Mouse (Mus musculus) stomach, embryonic 16.5 days (tissue): Measurements from ENCODE around the gene Tab2. TPM values are rescaled to one million over a fixed set of nuclear protein-coding genes. Genes with fewer than 3 reads are reported as not detected.
A peak's percentile ranks its signal among the peaks of the same experiment; 100 is the strongest.

Experiments
- ATAC-seq: fragments of 200-750 bp; cut with Nextera tagmentation; 2 replicates; pipeline ENCODE4 v1.8.0; 2017; ENCODE audit warnings: moderate number of reproducible peaks, moderate TSS enrichment; ENCODE audit not compliant: insufficient read depth, low FRiP score
- H3K27ac ChIP-seq: fragments of 300-500 bp; sonication (generic); 2 replicates; pipeline ENCODE4 v1.5.1; 2014; ENCODE audit warnings: low read length
- H3K27me3 ChIP-seq: fragments of 300-500 bp; sonication (generic); 2 replicates; pipeline ENCODE4 v1.6.1; 2014; ENCODE audit warnings: low read length, control low read depth, mixed read lengths; ENCODE audit not compliant: control insufficient read depth, insufficient read depth
- H3K36me3 ChIP-seq: fragments of 300-500 bp; sonication (generic); 2 replicates; pipeline ENCODE4 v1.6.1; 2014; ENCODE audit warnings: low read length; ENCODE audit not compliant: control insufficient read depth, insufficient read depth
- H3K4me1 ChIP-seq: fragments of 300-500 bp; sonication (generic); 2 replicates; pipeline ENCODE4 v1.6.1; 2014; ENCODE audit warnings: low read length, control low read depth, mixed read lengths; ENCODE audit not compliant: control insufficient read depth, insufficient read depth
- H3K4me2 ChIP-seq: fragments of 300-500 bp; sonication (generic); 2 replicates; pipeline ENCODE4 v1.6.1; 2014; ENCODE audit warnings: low read depth, low read length, mixed read lengths
- H3K4me3 ChIP-seq: fragments of 300-500 bp; sonication (generic); replicated peaks from 2 replicates; pipeline ENCODE4 v1.5.1; 2014; ENCODE audit warnings: mild to moderate bottlenecking, low read length
- H3K9ac ChIP-seq: fragments of 300-500 bp; sonication (generic); 2 replicates; pipeline ENCODE4 v1.6.1; 2014; ENCODE audit warnings: low read length
- H3K9me3 ChIP-seq: fragments of 300-500 bp; sonication (generic); replicated peaks from 2 replicates; pipeline ENCODE4 v1.6.1; 2016; ENCODE audit warnings: low read length, control low read depth; ENCODE audit not compliant: control insufficient read depth
- WGBS: fragments of 180-500 bp; shearing (Covaris S2); extraction: QIAGEN DNeasy Blood & Tissue Kit; methylation state at CpG from one replicate; pipeline ENCODE4 v1.1.7; 2014; 5-methylcytosine and 5-hydroxymethylcytosine counted together
- polyA plus RNA-seq: library from polyadenylated mRNA; unstranded; fragments of >200 nt; fragmentation: Nextera tagmentation; extraction: Ambion mirVana; gene quantifications from 2 replicates; pipeline ENCODE4 v1.2.1, GENCODE M21; 2015

Gene Tab2
- polyA plus RNA-seq, 1 experiment from 2014 or later: 14.5 TPM

DNA sequence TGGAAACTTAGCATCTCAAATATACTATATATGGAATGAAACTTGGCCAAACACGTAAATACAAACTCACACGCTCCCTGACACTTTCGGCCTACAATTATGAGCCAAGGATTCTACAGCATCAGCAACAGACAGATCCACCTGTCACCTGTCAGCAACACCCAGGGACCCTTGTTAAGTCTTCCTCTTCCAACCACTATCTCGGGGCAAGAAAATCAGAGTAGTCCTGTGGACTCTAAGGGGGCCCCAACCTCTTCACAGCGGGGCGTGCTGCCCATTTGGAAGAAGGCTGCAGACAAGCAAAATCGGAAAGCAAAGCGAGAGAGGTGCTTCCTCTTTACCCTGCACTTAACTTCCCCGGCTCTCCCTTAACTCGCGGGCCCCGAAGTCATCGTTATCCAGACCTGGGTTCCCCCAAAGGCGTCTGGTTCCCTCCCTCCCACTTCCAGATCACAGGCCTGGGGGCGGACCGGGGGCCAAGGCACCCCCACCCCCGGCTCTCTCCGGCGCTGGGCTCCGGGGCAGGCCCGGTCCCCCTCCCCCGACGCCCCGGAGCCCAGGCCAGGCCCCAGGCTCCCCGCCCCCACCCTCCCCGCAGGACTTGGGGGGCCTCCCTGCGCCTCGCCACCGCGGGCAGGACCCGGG lies 919 bp downstream of the Tab2 start:
- Histone ChIP-seq H3K9ac (peak overlapping the region; percentile 100), H3K4me1 (peaks cover 12% of the 10 kb centered on the region), H3K36me3 (no peaks in the 10 kb centered on the region), H3K4me2 (peak overlapping the region; percentile 66), H3K4me3 (peak overlapping the region; percentile 91), H3K27ac (peak overlapping the region; percentile 99), H3K27me3 (no peaks in the 10 kb centered on the region), H3K9me3 (no peaks in the 10 kb centered on the region)
- peak; percentile 11 for ATAC-seq
- WGBS: under 1% methylated on average over 26 of the region's 31 CpGs

DNA sequence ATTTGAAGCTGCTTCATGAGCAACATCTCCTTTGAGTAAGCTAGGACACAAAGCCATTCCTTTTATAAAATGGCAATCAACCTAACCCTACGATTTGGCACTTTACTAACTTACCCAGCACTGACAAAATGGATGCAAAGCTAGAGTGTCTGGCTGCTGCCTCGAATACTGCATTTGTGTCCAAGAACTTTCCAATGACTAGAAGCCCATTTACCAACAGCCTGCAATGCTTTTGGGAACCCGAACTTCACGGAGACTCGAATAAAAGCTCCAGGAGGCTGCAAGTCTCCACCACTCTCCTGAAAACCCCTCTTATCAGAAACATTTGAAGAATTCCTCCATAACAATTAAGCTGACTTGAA lies 1.4 kb downstream of the Tab2 start:
- ATAC-seq: no peak
- Histone ChIP-seq H3K9me3 (no peaks in the 10 kb centered on the region), H3K36me3 (no peaks in the 10 kb centered on the region), H3K27ac (peak overlapping the region; percentile 99), H3K27me3 (no peaks in the 10 kb centered on the region), H3K4me3 (peak overlapping the region; percentile 91), H3K4me1 (peaks cover 12% of the 10 kb centered on the region), H3K9ac (peak overlapping the region; percentile 100), H3K4me2 (peak overlapping the region; percentile 66)
- WGBS: 1% methylated on average over 5 of the region's 5 CpGs

DNA sequence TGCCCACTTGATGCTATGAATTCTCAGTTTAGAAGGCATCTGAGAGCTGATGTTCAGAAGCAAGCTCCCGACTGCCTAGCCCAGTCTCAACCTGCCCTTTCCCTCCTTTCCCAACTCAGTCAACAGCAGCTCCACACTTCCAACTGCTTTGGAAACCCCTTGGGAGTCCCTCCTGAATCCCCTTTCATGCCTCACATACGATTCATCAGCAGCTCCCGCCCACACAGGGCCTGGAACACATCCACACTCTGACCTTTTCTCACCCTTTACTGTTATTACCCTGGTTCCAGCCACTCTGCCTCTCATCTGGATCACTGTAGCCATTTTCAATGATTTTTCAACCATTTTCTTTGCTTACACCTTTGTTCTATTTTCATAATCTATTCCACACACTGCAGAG lies 13.0 kb downstream of the Tab2 start:
- no peaks in the 10 kb centered on the region for H3K27me3 ChIP-seq
- no peak overlapping the region for H3K9ac ChIP-seq
- no peaks in the 10 kb centered on the region for H3K9me3 ChIP-seq
- H3K36me3 ChIP-seq: 0 out of 2 replicates have a peak, but pooled peaks cover 4% of the 10 kb centered on the region
- 31% methylated on average over 3 of the region's 3 CpGs for WGBS
- ATAC-seq: no peak
- H3K4me1 ChIP-seq: peaks cover 4% of the 10 kb centered on the region; the same call in 1 of the 2 replicates
- no peak overlapping the region for H3K27ac ChIP-seq
- H3K4me3 ChIP-seq: no peak overlapping the region
- no peak overlapping the region for H3K4me2 ChIP-seq

DNA sequence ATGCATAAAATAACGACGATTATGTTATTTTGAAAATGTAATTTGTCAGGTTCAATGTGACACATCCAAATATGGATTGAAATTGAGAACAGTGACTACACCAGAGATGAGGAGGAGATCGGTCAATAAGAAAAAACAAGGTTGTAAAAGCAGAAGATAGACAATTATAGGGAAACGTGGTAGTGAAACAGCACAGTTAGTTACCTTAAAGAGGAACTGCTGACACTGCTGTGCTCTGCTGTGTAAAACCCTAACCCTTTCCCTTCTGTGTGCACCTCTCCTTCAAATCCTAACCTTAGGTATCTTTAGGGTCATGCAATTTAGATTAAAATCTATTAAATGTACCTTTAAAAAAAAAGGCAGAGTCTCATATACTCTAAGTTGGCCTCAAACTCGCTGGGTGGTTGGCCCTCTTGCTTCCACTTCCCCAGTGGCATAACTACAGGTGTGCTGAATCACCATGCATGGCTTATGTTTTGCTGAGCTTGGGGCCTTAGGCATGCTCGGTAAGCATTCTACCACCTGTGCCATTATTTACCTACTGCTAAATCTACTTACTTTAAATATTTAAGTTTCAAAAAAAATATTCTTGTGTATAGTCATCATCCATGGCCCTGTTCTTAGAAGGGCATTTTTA lies 19.4 kb downstream of the Tab2 start:
- Histone ChIP-seq H3K4me3 (no peak overlapping the region), H3K9me3 (no peaks in the 10 kb centered on the region), H3K4me1 (peaks cover 8% of the 10 kb centered on the region; the same call in 1 of the 2 replicates), H3K36me3 (no peaks in the 10 kb centered on the region), H3K4me2 (no peak overlapping the region), H3K27me3 (no peaks in the 10 kb centered on the region), H3K9ac (no peak overlapping the region), H3K27ac (no peak overlapping the region)
- ATAC-seq: no peak
- WGBS: 59% methylated on average over 6 of the region's 6 CpGs

DNA sequence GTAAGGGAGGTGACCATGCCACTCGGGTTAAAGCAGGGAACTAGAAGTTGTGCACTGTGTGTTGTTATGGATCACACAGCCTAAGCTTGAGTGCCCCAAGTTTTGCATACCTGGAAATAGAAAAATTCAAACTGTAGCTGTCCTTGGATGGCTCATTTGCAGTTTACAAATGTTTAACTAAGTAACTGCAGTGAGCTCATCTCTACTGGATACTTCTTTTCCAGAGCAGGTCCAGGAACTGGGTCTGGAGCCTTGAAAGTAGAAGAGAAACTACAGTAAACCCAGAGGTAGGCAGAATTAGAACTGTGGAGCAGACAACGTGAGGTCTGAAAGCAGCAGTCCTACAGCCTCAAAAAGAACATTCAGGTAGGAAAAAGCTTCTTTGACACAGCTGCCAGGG lies 23.1 kb downstream of the Tab2 start:
- Histone ChIP-seq H3K4me3 (no peak overlapping the region), H3K9ac (no peak overlapping the region), H3K4me2 (no peak overlapping the region), H3K27me3 (no peaks in the 10 kb centered on the region), H3K4me1 (peaks cover 8% of the 10 kb centered on the region; the same call in 1 of the 2 replicates), H3K9me3 (no peaks in the 10 kb centered on the region), H3K36me3 (no peaks in the 10 kb centered on the region), H3K27ac (no peak overlapping the region)
- 76% methylated on average over 2 of the region's 2 CpGs for WGBS
- ATAC-seq: no peak

DNA sequence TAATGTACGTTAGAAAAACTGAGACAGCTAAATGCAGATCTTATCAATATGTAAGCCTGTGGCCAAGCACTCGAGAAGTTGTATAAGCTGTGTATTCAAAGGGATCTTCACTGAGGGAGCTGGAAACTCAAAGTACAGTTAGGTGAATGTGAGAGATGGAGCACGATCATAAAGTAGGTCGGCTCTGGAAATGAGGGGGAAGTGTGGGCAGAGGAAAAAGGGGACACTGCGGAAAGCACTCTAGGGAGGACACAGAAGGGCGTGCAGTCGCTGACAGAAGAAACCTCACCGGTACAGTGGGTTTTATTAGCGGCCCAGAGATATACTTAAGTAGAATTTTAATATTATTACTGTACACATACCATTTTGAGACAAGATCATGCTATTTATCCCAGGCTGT lies 27.0 kb downstream of the Tab2 start:
- Histone ChIP-seq H3K4me3 (no peak overlapping the region), H3K4me1 (no peaks in the 10 kb centered on the region), H3K36me3 (0 out of 2 replicates have a peak, but pooled peaks cover 3% of the 10 kb centered on the region), H3K27ac (no peak overlapping the region), H3K27me3 (no peaks in the 10 kb centered on the region), H3K9me3 (no peaks in the 10 kb centered on the region), H3K9ac (no peak overlapping the region), H3K4me2 (no peak overlapping the region)
- WGBS: 78% methylated on average over 9 of the region's 9 CpGs
- no peak for ATAC-seq

DNA sequence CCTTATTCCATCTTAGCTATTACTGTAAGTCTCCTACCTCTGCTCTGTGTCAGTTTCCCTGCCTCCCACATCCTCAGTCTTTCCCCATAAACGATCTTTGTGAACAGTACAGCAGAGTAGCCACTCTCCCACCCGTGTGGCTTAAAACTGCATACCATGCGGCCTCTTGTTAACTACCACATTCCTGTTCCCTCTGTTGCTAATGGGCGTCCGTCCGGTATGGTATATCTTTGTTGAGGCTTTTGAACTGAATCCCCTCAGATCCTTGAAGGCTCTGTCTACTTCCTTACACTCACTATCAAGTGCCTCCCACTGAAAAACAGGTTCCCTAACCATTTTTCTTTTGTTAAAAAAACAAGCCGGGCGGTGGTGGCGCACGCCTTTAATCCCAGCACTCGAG lies 30.5 kb downstream of the Tab2 start:
- no peak overlapping the region for H3K4me2 ChIP-seq
- ATAC-seq: no peak
- H3K27me3 ChIP-seq: no peaks in the 10 kb centered on the region
- no peaks in the 10 kb centered on the region for H3K9me3 ChIP-seq
- WGBS: 72% methylated on average over 11 of the region's 11 CpGs
- H3K36me3 ChIP-seq: peaks cover 5% of the 10 kb centered on the region; the same call in 1 of the 2 replicates
- H3K27ac ChIP-seq: no peak overlapping the region
- H3K9ac ChIP-seq: no peak overlapping the region
- H3K4me3 ChIP-seq: no peak overlapping the region
- no peaks in the 10 kb centered on the region for H3K4me1 ChIP-seq

DNA sequence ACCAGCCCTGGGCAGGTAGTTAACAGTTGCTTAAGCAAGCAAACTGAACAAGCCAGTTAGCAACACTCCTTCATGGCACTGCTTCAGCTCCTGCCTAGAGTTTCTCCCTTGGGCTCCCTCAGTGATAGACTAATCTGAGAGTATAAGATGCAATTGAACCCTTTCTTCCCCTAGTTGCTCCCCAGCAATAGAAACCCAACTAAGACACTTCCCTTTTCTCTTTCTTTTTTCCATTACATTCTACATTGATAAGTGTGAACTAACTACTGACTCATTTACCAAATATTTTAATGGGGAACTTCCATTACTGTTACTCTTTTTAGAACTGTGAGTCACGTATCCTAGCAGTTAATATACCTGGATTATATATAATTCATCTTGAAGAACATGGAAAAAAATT lies 32.6 kb downstream of the Tab2 start:
- H3K27ac ChIP-seq: no peak overlapping the region
- no peaks in the 10 kb centered on the region for H3K9me3 ChIP-seq
- ATAC-seq: no peak
- no peaks in the 10 kb centered on the region for H3K4me1 ChIP-seq
- 85% methylated on average over 1 of the region's 1 CpGs for WGBS
- H3K4me3 ChIP-seq: no peak overlapping the region
- no peak overlapping the region for H3K9ac ChIP-seq
- H3K36me3 ChIP-seq: peaks cover 19% of the 10 kb centered on the region
- no peaks in the 10 kb centered on the region for H3K27me3 ChIP-seq
- no peak overlapping the region for H3K4me2 ChIP-seq

DNA sequence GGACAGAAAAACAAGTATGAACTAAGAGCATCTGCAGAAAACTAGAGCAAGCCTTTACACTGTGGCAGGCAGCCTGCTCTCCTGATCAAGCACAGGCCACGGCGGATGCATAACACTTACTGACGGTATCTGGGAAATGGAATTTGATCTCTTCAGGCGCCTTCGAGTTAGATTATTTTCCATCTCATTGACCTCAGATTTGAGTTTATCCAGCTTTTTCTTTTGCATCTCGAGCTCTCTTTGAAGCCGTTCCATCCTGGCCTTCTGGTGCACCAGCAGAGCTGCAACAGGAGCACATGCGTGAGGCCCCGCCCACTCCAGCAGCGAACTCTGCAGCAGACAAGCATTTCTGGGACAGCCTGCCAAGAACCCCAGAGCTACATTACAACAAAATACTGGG lies 44.8 kb downstream of the Tab2 start:
- Histone ChIP-seq H3K27ac (no peak overlapping the region), H3K4me2 (no peak overlapping the region), H3K4me1 (no peaks in the 10 kb centered on the region), H3K4me3 (no peak overlapping the region), H3K9ac (no peak overlapping the region), H3K9me3 (no peaks in the 10 kb centered on the region), H3K36me3 (peaks cover 20% of the 10 kb centered on the region), H3K27me3 (no peaks in the 10 kb centered on the region)
- WGBS: 64% methylated on average over 10 of the region's 10 CpGs
- ATAC-seq: no peak
